Mouse (Mus musculus) ES-E14 (cell line): ENCODE data around the gene Clmn. TPM values are rescaled to one million over a fixed set of nuclear protein-coding genes. Genes with fewer than 3 reads are reported as not detected.

Experiments used
- DNase-seq: peaks from one replicate; pipeline ENCODE4 v3.0.0-alpha.2; 2013; ENCODE audit warnings: low read depth, low spot score
- H3K27ac ChIP-seq: 2 replicates; pipeline ENCODE4 v1.5.1; 2012; ENCODE audit warnings: low read depth, mild to moderate bottlenecking, low read length, moderate library complexity, mixed read lengths; ENCODE audit not compliant: poor library complexity, insufficient read depth, severe bottlenecking
- H3K36me3 ChIP-seq: 2 replicates; pipeline ENCODE4 v1.6.1; 2012; ENCODE audit warnings: mild to moderate bottlenecking, low read length, moderate library complexity, mixed read lengths; ENCODE audit not compliant: control insufficient read depth, poor library complexity, insufficient read depth, severe bottlenecking
- H3K4me1 ChIP-seq, 2 experiments: fragments of 150-350 bp in 1 of 2; sonication (generic) in 1 of 2; 2 replicates each; pipeline ENCODE4 v1.6.1; 2012; ENCODE audit warnings: low read length in 2 of 2, mild to moderate bottlenecking in 1 of 2, mixed read lengths in 1 of 2; ENCODE audit not compliant: control insufficient read depth in 2 of 2, insufficient read depth in 2 of 2, poor library complexity in 1 of 2
- H3K4me3 ChIP-seq, 2 experiments: fragments of 150-350 bp in 1 of 2; sonication (generic) in 1 of 2; 2 replicates each; pipeline ENCODE4 v1.5.1; 2012; ENCODE audit warnings: low read length in 2 of 2, low read depth in 1 of 2, mild to moderate bottlenecking in 1 of 2, mixed read lengths in 1 of 2; ENCODE audit not compliant: insufficient read depth in 1 of 2, poor library complexity in 1 of 2, severe bottlenecking in 1 of 2
- H3K9ac ChIP-seq: 2 replicates; pipeline ENCODE4 v1.6.1; 2012; ENCODE audit warnings: low read depth, mild to moderate bottlenecking, low read length, mixed read lengths; ENCODE audit not compliant: poor library complexity, insufficient read depth, severe bottlenecking
- H3K9me3 ChIP-seq: fragments of 150-350 bp; sonication (generic); 2 replicates; pipeline ENCODE4 v1.6.1; 2012; ENCODE audit warnings: low read depth, mild to moderate bottlenecking, low read length; ENCODE audit not compliant: control insufficient read depth, insufficient read depth
- CHD2 ChIP-seq: IDR thresholded peaks from 2 replicates; pipeline ENCODE4 v1.6.1; 2014; ENCODE audit warnings: mild to moderate bottlenecking, low read depth, low read length, inconsistent platforms
- HCFC1 ChIP-seq: IDR thresholded peaks from 2 replicates; pipeline ENCODE4 v1.6.1; 2012; ENCODE audit warnings: low read length, inconsistent platforms, borderline replicate concordance; ENCODE audit not compliant: insufficient read depth
- MAFK ChIP-seq: IDR thresholded peaks from 2 replicates; pipeline ENCODE4 v1.6.1; 2014; ENCODE audit warnings: mild to moderate bottlenecking, low read depth, low read length, inconsistent platforms; ENCODE audit not compliant: insufficient read depth
- ZC3H11A ChIP-seq: IDR thresholded peaks from 2 replicates; pipeline ENCODE4 v1.6.1; 2012; ENCODE audit warnings: low read depth, mild to moderate bottlenecking, inconsistent platforms, low read length, borderline replicate concordance
- ZNF384 ChIP-seq: IDR thresholded peaks from 2 replicates; pipeline ENCODE4 v1.6.1; 2012; ENCODE audit warnings: low read depth, low read length, inconsistent platforms
- in situ Hi-C, 2 experiments: fragments of 600-800 bp; cut with MboI; formaldehyde crosslinking; loops; one replicate each; pipeline ENCODE4 v1.15.1; 2025; ENCODE audit warnings: low sequenced_read_pairs in 2 of 2, inconsistent platforms in 1 of 2; ENCODE audit not compliant: unreplicated experiment in 2 of 2
- total RNA-seq: library from RNA; depleted of rRNA; stranded (reverse); fragments of 300-350 nt; gene quantifications from 2 replicates; pipeline ENCODE4 v1.2.3, GENCODE M21; 2012

The Clmn gene
- total RNA-seq, 1 experiment, result 3.1 TPM

DNA sequence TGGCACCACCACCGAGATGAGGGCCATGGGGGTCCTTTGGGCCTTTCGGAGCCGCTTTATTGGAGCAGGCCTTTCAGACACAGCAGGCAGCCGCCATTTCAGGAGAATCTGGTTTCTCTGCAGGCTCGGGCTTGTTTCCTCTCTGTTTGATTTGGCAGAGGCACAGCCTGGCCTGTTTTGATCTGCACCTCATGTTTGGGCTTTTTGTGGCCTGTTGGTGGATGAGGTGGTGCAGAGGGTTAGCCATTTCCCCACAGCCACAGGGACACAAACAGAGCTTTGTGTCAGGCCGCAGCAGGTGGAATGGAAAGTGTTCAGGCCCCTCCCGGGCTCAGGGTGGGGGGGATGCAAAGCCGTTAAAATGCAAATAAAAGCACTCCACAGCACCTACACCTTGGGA lies 36.4 kb upstream of the Clmn start:
- DNase-seq, result no peak
- H3K4me3 ChIP-seq, result 0 out of 4 replicates have a peak overlapping the region, but pooled peaks of 1 of the 2 experiments have one; percentile 28
- in situ Hi-C loops, result no loop called here
- no peaks in the 10 kb centered on the region for H3K9me3 ChIP-seq
- peak overlapping the region; percentile 3; the same call in 1 of the 2 replicates for H3K9ac ChIP-seq
- peaks cover 26 to 57% of the 10 kb centered on the region in 2 experiments for H3K4me1 ChIP-seq
- no peaks in the 10 kb centered on the region for H3K36me3 ChIP-seq
- TF ChIP-seq MAFK, result no peak
- no peak for TF ChIP-seq HCFC1
- TF ChIP-seq CHD2, result no peak
- TF ChIP-seq ZC3H11A, result no peak
- no peak for TF ChIP-seq ZNF384
- H3K27ac ChIP-seq, result peak overlapping the region; percentile 80

DNA sequence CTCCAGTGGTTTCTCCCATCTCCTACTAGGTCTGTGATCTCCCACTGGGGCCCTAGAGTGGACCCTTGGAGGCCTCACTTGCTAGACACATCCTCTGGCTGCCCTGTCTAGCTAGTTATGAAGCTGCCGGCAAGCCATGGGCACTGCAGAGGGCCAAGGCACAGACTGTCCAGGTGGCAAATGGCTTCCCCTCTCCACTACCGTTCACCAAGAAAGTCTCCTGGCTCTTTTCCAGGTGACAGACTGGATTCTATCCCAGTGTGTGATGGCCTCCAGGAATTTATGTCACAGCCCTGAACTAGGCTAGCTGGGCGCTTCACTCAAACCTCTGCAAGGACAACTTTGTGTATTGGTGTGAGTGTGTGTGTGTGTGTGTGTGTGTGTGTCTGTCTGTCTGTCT lies 35.0 kb upstream of the Clmn start:
- DNase-seq, result no peak
- peaks cover 26 to 57% of the 10 kb centered on the region in 2 experiments for H3K4me1 ChIP-seq
- in situ Hi-C loops, result no loop called here
- TF ChIP-seq ZC3H11A (no peak), HCFC1 (no peak), CHD2 (no peak), MAFK (no peak), ZNF384 (no peak)
- no peak overlapping the region for H3K4me3 ChIP-seq
- H3K27ac ChIP-seq, result no peak overlapping the region
- no peaks in the 10 kb centered on the region for H3K9me3 ChIP-seq
- H3K9ac ChIP-seq, result no peak overlapping the region
- H3K36me3 ChIP-seq, result no peaks in the 10 kb centered on the region

DNA sequence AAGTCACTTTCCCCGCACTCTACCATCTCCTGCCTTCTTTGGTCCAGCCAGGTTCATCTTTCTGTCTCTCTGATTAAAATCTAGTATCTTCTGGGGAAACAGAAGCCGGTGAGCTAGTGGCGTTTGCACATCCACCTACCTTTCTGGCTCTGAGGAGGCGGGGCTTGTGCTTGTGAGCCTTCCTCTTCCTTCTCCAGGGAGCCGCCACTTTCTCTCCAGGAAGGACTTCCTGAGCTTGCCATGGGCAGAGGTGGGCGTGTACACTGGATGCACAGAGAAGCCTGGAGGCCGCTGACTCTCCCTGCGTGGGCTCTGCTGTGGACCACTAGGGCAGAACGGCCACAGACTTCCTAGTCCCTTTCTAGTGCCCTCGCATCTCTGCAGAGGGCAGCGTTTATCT lies 34.3 kb upstream of the Clmn start:
- in situ Hi-C loops, result no loop called here
- Histone ChIP-seq H3K4me1 (peaks cover 25 to 50% of the 10 kb centered on the region in 2 experiments), H3K9me3 (no peaks in the 10 kb centered on the region), H3K27ac (no peak overlapping the region), H3K9ac (peak overlapping the region; percentile 73; the same call in 1 of the 2 replicates), H3K4me3 (peak overlapping the region in 1 of 2 experiments; percentile 32; a peak in 1 of 4 replicates), H3K36me3 (no peaks in the 10 kb centered on the region)
- peak; percentile 54 for DNase-seq
- TF ChIP-seq ZC3H11A, result no peak
- TF ChIP-seq HCFC1, result no peak
- no peak for TF ChIP-seq MAFK
- no peak for TF ChIP-seq ZNF384
- TF ChIP-seq CHD2, result no peak

DNA sequence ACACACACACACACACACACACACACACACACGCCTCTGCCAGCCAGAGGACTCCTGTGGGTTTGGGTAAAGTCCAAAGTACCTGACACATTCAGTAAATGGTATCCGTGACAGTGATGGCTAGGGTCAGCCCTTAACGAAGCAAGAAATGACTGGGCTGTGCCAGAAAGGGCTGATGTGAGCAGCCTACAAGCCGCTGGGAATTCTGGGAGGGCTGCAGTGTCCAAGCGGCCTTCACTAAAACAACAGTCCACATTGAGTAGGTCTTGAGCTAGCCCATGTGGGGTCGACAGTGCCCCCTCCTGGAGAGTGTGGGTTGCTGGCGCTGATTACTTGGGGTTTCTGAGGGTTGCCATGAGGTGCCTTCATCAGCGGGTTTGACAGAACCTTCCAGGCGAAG lies 33.8 kb upstream of the Clmn start:
- Histone ChIP-seq H3K9ac (peak overlapping the region; percentile 73; the same call in 1 of the 2 replicates), H3K36me3 (no peaks in the 10 kb centered on the region), H3K4me1 (peaks cover 25 to 46% of the 10 kb centered on the region in 2 experiments), H3K4me3 (peak overlapping the region in 1 of 2 experiments; percentile 32; a peak in 1 of 4 replicates), H3K9me3 (no peaks in the 10 kb centered on the region), H3K27ac (no peak overlapping the region)
- DNase-seq, result peak; percentile 86
- in situ Hi-C loops, result no loop called here
- TF ChIP-seq HCFC1, result peak; percentile 44; the same call in 1 of the 2 replicates
- TF ChIP-seq CHD2, result no peak
- peak; percentile 41; the same call in 1 of the 2 replicates for TF ChIP-seq ZC3H11A
